ENCODE assay signal across 23 mouse cellular contexts in genomic region chr19:54399651-54400050, GRCm38 (mm10).
DNase-seq lines count a peak whose midpoint lies in the region.
"Had no signal": no experiment of that assay in that cellular context is flagged by ENCODE, and none has a peak within 500 bp of the region (broad histone marks: within the 10 kb centered on the region; RNA-seq: fewer than 3 reads in every experiment).

No protein-coding gene starts in this region.

- no peaks in the 10 kb centered on the region for H3K9me3 ChIP-seq in limb, embryonic 10.5 days (replicated peaks)
- H3K9me3 ChIP-seq: forebrain, embryonic 13.5 days; heart, embryonic 10.5 days; liver, embryonic 13.5 days; midbrain, embryonic 12.5 days; neural tube, embryonic 13.5 days; stomach, embryonic 15.5 days had no signal

- no peak overlapping the region for H3K27ac ChIP-seq in limb, embryonic 10.5 days
- H3K27ac ChIP-seq: forebrain, embryonic 13.5 days; gastrocnemius, adult 2 months; heart, embryonic 10.5 days; liver, embryonic 13.5 days; midbrain, embryonic 12.5 days; neural tube, embryonic 13.5 days; stomach, embryonic 15.5 days had no signal

- H3K27me3 ChIP-seq in limb, embryonic 10.5 days (ENCODE audit: low read depth, poor library complexity, severe bottlenecking) = no peaks in the 10 kb centered on the region
- H3K27me3 ChIP-seq: forebrain, embryonic 13.5 days; liver, embryonic 13.5 days; midbrain, embryonic 12.5 days; neural tube, embryonic 13.5 days; stomach, embryonic 15.5 days had no signal

- peak; percentile 11 for DNase-seq in adrenal gland, postnatal 14 days
- DNase-seq in adrenal gland, adult 2 months = no peak
- DNase-seq in kidney, postnatal 4 days = peak; percentile 2 to 23
- DNase-seq in kidney, adult 11 months = no peak
- DNase-seq in adipocyte (ENCODE audit: low spot score) = peak; percentile 64
- peak; percentile 32 for DNase-seq in limb, embryonic 10.5 days (ENCODE audit: low spot score)
- no peak for DNase-seq in urinary bladder, postnatal 36 days (ENCODE audit: low spot score in 2 of 2)
- DNase-seq in spleen, adult 12 weeks (ENCODE audit: low spot score) = no peak
- DNase-seq: cerebellum, adult 11-12 months; cerebellum, postnatal 10 days; gastrocnemius, adult 2 months; heart, postnatal 4 days; kidney, adult 2 months; layer of hippocampus, adult 9-11 months; liver, embryonic 13.5 days; right cerebral cortex, adult 18-20 months; right cerebral cortex, postnatal 4 days; thymus, postnatal 36 days had no signal

- H3K4me3 ChIP-seq in limb, embryonic 10.5 days = no peak overlapping the region
- H3K4me3 ChIP-seq: forebrain, embryonic 13.5 days; gastrocnemius, adult 2 months; heart, embryonic 10.5 days; liver, embryonic 13.5 days; midbrain, embryonic 12.5 days; neural tube, embryonic 13.5 days; stomach, embryonic 15.5 days had no signal

- H3K4me1 ChIP-seq in limb, embryonic 10.5 days = peaks cover 6% of the 10 kb centered on the region; the same call in 1 of the 2 replicates
- H3K4me1 ChIP-seq: forebrain, embryonic 13.5 days; heart, embryonic 10.5 days; liver, embryonic 13.5 days; midbrain, embryonic 12.5 days; neural tube, embryonic 13.5 days; stomach, embryonic 15.5 days had no signal

- 31% methylated on average over 7 of the region's 7 CpGs for WGBS in limb, embryonic 10.5 days

- H3K36me3 ChIP-seq in limb, embryonic 10.5 days = no peaks in the 10 kb centered on the region
- H3K36me3 ChIP-seq: heart, embryonic 10.5 days; liver, embryonic 13.5 days; midbrain, embryonic 12.5 days; neural tube, embryonic 13.5 days; stomach, embryonic 15.5 days had no signal

Comparison
In these comparisons a context has a peak if more than half of its experiments do, and no peak if none do; other contexts are left out.
1. DNase-seq: peak in adrenal gland, postnatal 14 days (single experiment), kidney, postnatal 4 days (2 of 2), adipocyte (single experiment) and limb, embryonic 10.5 days (single experiment); none in adrenal gland, adult 2 months (single experiment), kidney, adult 11 months (single experiment), urinary bladder, postnatal 36 days (0 of 2) and spleen, adult 12 weeks (single experiment).